Mouse (Mus musculus): ENCODE results near the gene Vmp1. TPM values are rescaled to one million over a fixed set of nuclear protein-coding genes. Genes with fewer than 3 reads are reported as not detected.
A peak's percentile ranks its signal among the peaks of the same experiment; 100 is the strongest.

The Vmp1 gene
- polyA plus RNA-seq, 1 experiment from 2014 or later: 141 TPM

DNA sequence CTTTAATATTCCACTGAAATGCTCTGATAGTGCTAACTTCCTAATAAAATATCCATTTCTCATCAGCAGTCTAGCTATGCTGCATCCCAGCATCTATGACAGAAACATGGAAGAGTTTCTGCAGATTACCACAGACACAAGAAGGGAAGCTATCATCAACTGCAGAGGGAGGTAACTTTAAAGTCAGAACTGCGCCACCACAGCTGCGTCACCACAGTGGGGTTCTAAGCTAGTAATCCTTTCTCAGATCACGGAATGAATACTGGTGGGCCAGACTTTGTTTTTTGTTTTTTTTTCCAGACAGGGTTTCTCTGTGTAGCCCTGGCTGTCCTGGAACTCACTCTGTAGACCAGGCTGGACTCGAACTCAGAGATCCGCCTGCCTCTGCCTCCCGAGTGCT, 88.3 kb downstream of the Vmp1 start:
- Histone ChIP-seq H3K4me1 (ENCODE audit: control insufficient read depth, insufficient read depth, low read length) (peaks cover 5% of the 10 kb centered on the region), H3K4me3 (ENCODE audit: low read length) (no peak overlapping the region), H3K9me3 (ENCODE audit: control insufficient read depth, low read length) (no peaks in the 10 kb centered on the region), H3K27me3 (ENCODE audit: control insufficient read depth, insufficient read depth, low read length) (no peaks in the 10 kb centered on the region), H3K36me3 (ENCODE audit: control insufficient read depth, insufficient read depth, low read length) (no peaks in the 10 kb centered on the region; the same call in 1 of the 2 replicates), H3K9ac (ENCODE audit: low read depth, low read length) (no peak overlapping the region), H3K4me2 (replicated peaks; ENCODE audit: low read depth, low read length) (no peak overlapping the region), H3K27ac (ENCODE audit: low read depth, low read length) (no peak overlapping the region)
- 95% methylated on average over 6 of the region's 6 CpGs for WGBS
- no peak for ATAC-seq (ENCODE audit: low FRiP score, low TSS enrichment)

DNA sequence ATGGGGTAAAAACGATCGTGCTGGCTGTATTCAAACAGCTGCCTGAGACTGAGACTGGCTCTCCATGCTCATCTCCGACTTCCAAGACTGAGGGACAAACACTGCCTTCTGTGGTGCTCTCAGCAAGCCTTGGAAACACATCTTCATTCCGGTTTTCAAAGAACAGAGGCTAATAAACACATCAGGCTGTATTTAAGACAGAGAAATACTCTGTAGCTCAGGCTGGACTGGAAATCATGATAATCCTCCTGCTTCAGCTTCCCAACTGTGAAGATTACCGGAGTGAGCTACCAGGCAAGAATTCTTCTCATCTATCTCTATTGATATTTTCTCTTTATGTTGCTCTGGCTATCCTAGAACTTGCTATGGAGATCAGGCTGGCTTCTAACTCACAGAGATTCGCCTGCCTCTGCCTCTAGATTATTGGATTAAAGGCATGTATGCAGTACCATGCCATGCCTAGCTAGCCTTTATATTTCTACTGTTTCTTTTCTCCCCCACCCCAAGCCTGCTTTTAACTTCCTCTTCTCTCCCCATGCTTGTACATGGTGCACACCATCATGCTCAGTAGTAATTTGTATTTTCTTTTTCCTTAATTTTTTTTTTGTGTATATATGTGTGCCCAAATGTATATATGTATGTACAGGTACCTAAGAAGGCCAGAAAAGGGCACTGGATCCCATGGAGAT, 89.3 kb downstream of the Vmp1 start:
- Histone ChIP-seq H3K27me3 (ENCODE audit: control insufficient read depth, insufficient read depth, low read length) (no peaks in the 10 kb centered on the region), H3K27ac (ENCODE audit: low read depth, low read length) (no peak overlapping the region), H3K9me3 (ENCODE audit: control insufficient read depth, low read length) (no peaks in the 10 kb centered on the region), H3K4me2 (replicated peaks; ENCODE audit: low read depth, low read length) (no peak overlapping the region), H3K4me3 (ENCODE audit: low read length) (no peak overlapping the region), H3K36me3 (ENCODE audit: control insufficient read depth, insufficient read depth, low read length) (no peaks in the 10 kb centered on the region), H3K9ac (ENCODE audit: low read depth, low read length) (no peak overlapping the region), H3K4me1 (ENCODE audit: control insufficient read depth, insufficient read depth, low read length) (peaks cover 5% of the 10 kb centered on the region)
- no peak for ATAC-seq (ENCODE audit: low FRiP score, low TSS enrichment)
- 85% methylated on average over 6 of the region's 6 CpGs for WGBS

DNA sequence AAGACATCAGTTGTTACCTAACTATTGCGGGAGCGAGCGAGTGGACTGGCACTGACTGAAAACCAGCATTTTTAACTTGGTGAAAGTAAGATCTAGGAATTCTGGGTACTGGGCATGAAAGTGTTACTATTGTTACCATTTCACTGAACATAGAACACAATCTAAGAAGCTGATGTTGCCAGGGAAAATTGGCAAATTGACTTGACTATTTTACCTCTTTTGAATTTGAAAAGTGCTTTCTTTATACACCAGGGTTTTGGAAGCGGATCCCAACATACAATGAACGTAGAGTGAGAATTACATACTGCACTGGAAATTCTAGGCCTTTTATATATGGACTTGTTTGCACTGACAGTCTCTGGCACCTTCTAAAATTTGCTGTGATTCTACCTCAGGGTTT, 90.2 kb downstream of the Vmp1 start:
- Histone ChIP-seq H3K9ac (ENCODE audit: low read depth, low read length) (no peak overlapping the region), H3K9me3 (ENCODE audit: control insufficient read depth, low read length) (no peaks in the 10 kb centered on the region), H3K4me2 (replicated peaks; ENCODE audit: low read depth, low read length) (no peak overlapping the region), H3K27ac (ENCODE audit: low read depth, low read length) (peak overlapping the region; percentile 6; the same call in 1 of the 2 replicates), H3K4me1 (ENCODE audit: control insufficient read depth, insufficient read depth, low read length) (peaks cover 5% of the 10 kb centered on the region), H3K36me3 (ENCODE audit: control insufficient read depth, insufficient read depth, low read length) (no peaks in the 10 kb centered on the region), H3K4me3 (ENCODE audit: low read length) (no peak overlapping the region), H3K27me3 (ENCODE audit: control insufficient read depth, insufficient read depth, low read length) (no peaks in the 10 kb centered on the region)
- ATAC-seq (ENCODE audit: low FRiP score, low TSS enrichment): no peak
- 91% methylated on average over 5 of the region's 5 CpGs for WGBS

DNA sequence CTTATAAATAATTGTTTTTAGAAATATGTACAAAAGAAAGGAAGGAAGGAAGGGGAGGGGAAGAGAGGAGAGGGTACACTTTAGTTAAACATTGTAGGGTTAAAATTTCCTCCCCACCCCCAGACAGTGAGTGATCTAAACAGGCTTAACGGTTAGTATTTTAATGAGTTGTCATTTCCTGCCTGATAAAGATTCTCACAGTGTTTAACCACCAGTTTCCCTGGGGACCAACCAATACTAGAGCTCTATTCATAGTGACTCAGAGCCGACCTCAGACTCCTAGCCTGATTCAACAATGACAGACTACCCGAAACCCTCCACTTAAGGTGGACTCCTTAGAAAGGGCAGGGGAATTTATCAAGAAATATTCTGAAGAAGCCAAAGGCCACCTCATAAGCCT, 90.6 kb downstream of the Vmp1 start:
- no peak overlapping the region for H3K9ac ChIP-seq (ENCODE audit: low read depth, low read length)
- no peak for ATAC-seq (ENCODE audit: low FRiP score, low TSS enrichment)
- WGBS: 30% methylated on average over 3 of the region's 3 CpGs
- H3K4me2 ChIP-seq (replicated peaks; ENCODE audit: low read depth, low read length): no peak overlapping the region
- H3K4me3 ChIP-seq (ENCODE audit: low read length): no peak overlapping the region
- H3K27ac ChIP-seq (ENCODE audit: low read depth, low read length): peak overlapping the region; percentile 6; the same call in 1 of the 2 replicates
- H3K9me3 ChIP-seq (ENCODE audit: control insufficient read depth, low read length): no peaks in the 10 kb centered on the region
- no peaks in the 10 kb centered on the region for H3K27me3 ChIP-seq (ENCODE audit: control insufficient read depth, insufficient read depth, low read length)
- peaks cover 6% of the 10 kb centered on the region for H3K4me1 ChIP-seq (ENCODE audit: control insufficient read depth, insufficient read depth, low read length)
- no peaks in the 10 kb centered on the region for H3K36me3 ChIP-seq (ENCODE audit: control insufficient read depth, insufficient read depth, low read length)

GRCm38 (mm10) chr11:86591931-86592616, 91.6 kb downstream of the Vmp1 start:
- Histone ChIP-seq H3K9me3 (ENCODE audit: control insufficient read depth, low read length) (no peaks in the 10 kb centered on the region), H3K27me3 (ENCODE audit: control insufficient read depth, insufficient read depth, low read length) (no peaks in the 10 kb centered on the region), H3K9ac (ENCODE audit: low read depth, low read length) (no peak overlapping the region), H3K4me1 (ENCODE audit: control insufficient read depth, insufficient read depth, low read length) (peaks cover 11% of the 10 kb centered on the region), H3K36me3 (ENCODE audit: control insufficient read depth, insufficient read depth, low read length) (no peaks in the 10 kb centered on the region), H3K4me3 (ENCODE audit: low read length) (no peak overlapping the region), H3K27ac (ENCODE audit: low read depth, low read length) (peak overlapping the region; percentile 32; the same call in 1 of the 2 replicates), H3K4me2 (replicated peaks; ENCODE audit: low read depth, low read length) (no peak overlapping the region)
- WGBS: 85% methylated on average over 2 of the region's 2 CpGs
- ATAC-seq (ENCODE audit: low FRiP score, low TSS enrichment): no peak

GRCm38 (mm10) chr11:86591301-86591845, 92.3 kb downstream of the Vmp1 start:
- H3K27me3 ChIP-seq (ENCODE audit: control insufficient read depth, insufficient read depth, low read length): no peaks in the 10 kb centered on the region
- no peak overlapping the region for H3K27ac ChIP-seq (ENCODE audit: low read depth, low read length)
- 81% methylated on average over 4 of the region's 4 CpGs for WGBS

GRCm38 (mm10) chr11:86590579-86590978, 93.1 kb downstream of the Vmp1 start:
- H3K4me1 ChIP-seq (ENCODE audit: control insufficient read depth, insufficient read depth, low read length): peaks cover 11% of the 10 kb centered on the region
- H3K4me2 ChIP-seq (replicated peaks; ENCODE audit: low read depth, low read length): no peak overlapping the region
- no peaks in the 10 kb centered on the region for H3K9me3 ChIP-seq (ENCODE audit: control insufficient read depth, low read length)
- no peak for ATAC-seq (ENCODE audit: low FRiP score, low TSS enrichment)
- H3K4me3 ChIP-seq (ENCODE audit: low read length): no peak overlapping the region
- 90% methylated on average over 10 of the region's 10 CpGs for WGBS
- no peaks in the 10 kb centered on the region for H3K27me3 ChIP-seq (ENCODE audit: control insufficient read depth, insufficient read depth, low read length)
- H3K9ac ChIP-seq (ENCODE audit: low read depth, low read length): no peak overlapping the region
- H3K27ac ChIP-seq (ENCODE audit: low read depth, low read length): no peak overlapping the region
- H3K36me3 ChIP-seq (ENCODE audit: control insufficient read depth, insufficient read depth, low read length): no peaks in the 10 kb centered on the region

More at GRCm38 (mm10) chr11:86591301-86591845, 92.3 kb downstream of the Vmp1 start:
- no peak overlapping the region for H3K4me3 ChIP-seq (ENCODE audit: low read length)
- no peak overlapping the region for H3K9ac ChIP-seq (ENCODE audit: low read depth, low read length)
- peaks cover 11% of the 10 kb centered on the region for H3K4me1 ChIP-seq (ENCODE audit: control insufficient read depth, insufficient read depth, low read length)
- no peaks in the 10 kb centered on the region for H3K36me3 ChIP-seq (ENCODE audit: control insufficient read depth, insufficient read depth, low read length)
- no peak for ATAC-seq (ENCODE audit: low FRiP score, low TSS enrichment)
- H3K4me2 ChIP-seq (replicated peaks; ENCODE audit: low read depth, low read length): no peak overlapping the region
- H3K9me3 ChIP-seq (ENCODE audit: control insufficient read depth, low read length): no peaks in the 10 kb centered on the region

DNA sequence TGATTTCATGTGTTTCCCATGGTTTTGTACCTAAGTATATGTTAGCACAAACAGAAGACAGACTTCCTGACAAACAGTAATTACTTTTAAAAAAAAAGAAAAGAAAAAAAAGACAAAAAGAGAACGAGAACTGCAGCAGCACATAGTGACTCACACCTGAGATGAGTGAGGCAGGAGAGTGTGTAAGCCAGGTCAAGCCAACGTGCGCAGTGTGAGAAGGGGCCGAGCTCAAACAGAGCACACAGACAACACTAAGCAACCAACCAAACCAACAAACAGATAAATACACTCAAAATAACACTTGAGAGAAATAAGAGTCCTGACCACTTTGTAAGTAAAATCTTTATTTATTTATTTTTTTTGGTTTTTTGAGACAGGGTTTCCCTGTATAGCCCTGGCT, 93.6 kb downstream of the Vmp1 start:
- H3K36me3 ChIP-seq (ENCODE audit: control insufficient read depth, insufficient read depth, low read length): no peaks in the 10 kb centered on the region
- H3K4me3 ChIP-seq (ENCODE audit: low read length): no peak overlapping the region
- no peaks in the 10 kb centered on the region for H3K9me3 ChIP-seq (ENCODE audit: control insufficient read depth, low read length)
- H3K4me1 ChIP-seq (ENCODE audit: control insufficient read depth, insufficient read depth, low read length): peaks cover 11% of the 10 kb centered on the region
- no peak for ATAC-seq (ENCODE audit: low FRiP score, low TSS enrichment)
- H3K27ac ChIP-seq (ENCODE audit: low read depth, low read length): no peak overlapping the region
- H3K4me2 ChIP-seq (replicated peaks; ENCODE audit: low read depth, low read length): no peak overlapping the region
- 91% methylated on average over 4 of the region's 4 CpGs for WGBS
- H3K9ac ChIP-seq (ENCODE audit: low read depth, low read length): no peak overlapping the region
- H3K27me3 ChIP-seq (ENCODE audit: control insufficient read depth, insufficient read depth, low read length): no peaks in the 10 kb centered on the region

Measured in kidney, embryonic 14.5 days (tissue).